Mouse (Mus musculus) G1E (cell line): ENCODE data around the gene Flvcr2. TPM values are rescaled to one million over a fixed set of nuclear protein-coding genes. Genes with fewer than 3 reads are reported as not detected.

Source experiments
- ATAC-seq: 2 replicates; pipeline ENCODE4 v1.8.0; 2016; ENCODE audit warnings: mild to moderate bottlenecking; ENCODE audit not compliant: insufficient number of reproducible peaks, poor library complexity, low FRiP score, severe bottlenecking; ENCODE audit errors: extremely low read depth
- DNase-seq: peaks from one replicate; pipeline ENCODE4 v3.0.0; 2012; ENCODE audit warnings: low spot score
- H3K27me3 ChIP-seq: 2 replicates; pipeline ENCODE4 v1.6.1; 2012; ENCODE audit warnings: mild to moderate bottlenecking, low read length, inconsistent platforms; ENCODE audit not compliant: insufficient read depth
- H3K36me3 ChIP-seq: replicated peaks from 2 replicates; pipeline ENCODE3; 2012; ENCODE audit warnings: mild to moderate bottlenecking, inconsistent platforms
- H3K4me1 ChIP-seq: 2 replicates; pipeline ENCODE4 v1.6.1; 2012; ENCODE audit warnings: low read depth, low read length, inconsistent platforms, mixed read lengths; ENCODE audit not compliant: insufficient read depth
- H3K4me3 ChIP-seq: 2 replicates; pipeline ENCODE4 v1.5.1; 2012; ENCODE audit warnings: low read depth, mild to moderate bottlenecking, inconsistent platforms, low read length, moderate library complexity, mixed read lengths
- H3K9me3 ChIP-seq: replicated peaks from 2 replicates; pipeline ENCODE4 v1.6.1; 2012; ENCODE audit warnings: inconsistent platforms
- CTCF ChIP-seq: IDR thresholded peaks from 2 replicates; pipeline ENCODE4 v1.5.1; 2012; ENCODE audit warnings: low read depth, low read length, inconsistent platforms, mixed read lengths
- GATA1 ChIP-seq: IDR thresholded peaks from 2 replicates; pipeline ENCODE4 v1.6.1; 2012; ENCODE audit warnings: borderline replicate concordance, low read length, inconsistent platforms, mixed read lengths
- GATA2 ChIP-seq: IDR thresholded peaks from 2 replicates; pipeline ENCODE4 v1.6.1; 2012; ENCODE audit warnings: low read depth, low read length, inconsistent platforms, borderline replicate concordance
- POLR2AphosphoS5 ChIP-seq: IDR thresholded peaks from 2 replicates; pipeline ENCODE4 v1.6.1; 2012; ENCODE audit warnings: low read depth, low read length, inconsistent platforms; ENCODE audit not compliant: insufficient replicate concordance
- TAL1 ChIP-seq: conservative IDR thresholded peaks from 2 replicates; pipeline ENCODE4 v1.6.1; 2012; ENCODE audit warnings: low read depth, low read length, inconsistent platforms, mixed read lengths
- polyA plus RNA-seq: library from polyadenylated mRNA; stranded (reverse); fragments of >175 nt; gene quantifications from 2 replicates; pipeline ENCODE4 v1.2.3, GENCODE M21; 2012
- total RNA-seq, 2 experiments: library from RNA; stranded (forward) in 1 of 2; stranded (reverse) in 1 of 2; fragments of 200-1000 nt in 1 of 2; fragments of >200 nt in 1 of 2; fragmentation: Nextera tagmentation in 1 of 2; gene quantifications; 2 replicates each; pipeline ENCODE4 v1.2.3; 2014 to 2017

Flvcr2 gene
- total and polyA plus RNA-seq, 3 experiments, result 0.16 TPM; not detected in 2

- Histone ChIP-seq H3K27me3 (no peaks in the 10 kb centered on the region), H3K36me3 (peaks cover 60% of the 10 kb centered on the region), H3K4me3 (peak overlapping the region; percentile 83), H3K9me3 (no peaks in the 10 kb centered on the region), H3K4me1 (peaks cover 36% of the 10 kb centered on the region)
- DNase-seq (no peak), ATAC-seq (no peak)
- TF ChIP-seq CTCF (no peak), GATA2 (no peak), POLR2AphosphoS5 (no peak), TAL1 (no peak), GATA1 (no peak)
Observed at GRCm38 (mm10) chr12:85825361-85825760, 79.0 kb downstream of the Flvcr2 start.

GRCm38 (mm10) chr12:85825822-85826221, 79.5 kb downstream of the Flvcr2 start:
- H3K36me3 ChIP-seq, result peaks cover 59% of the 10 kb centered on the region
- DNase-seq, result no peak

GRCm38 (mm10) chr12:85828856-85829255, 82.5 kb downstream of the Flvcr2 start:
- Histone ChIP-seq H3K4me3 (no peak overlapping the region), H3K9me3 (no peaks in the 10 kb centered on the region), H3K4me1 (peaks cover 9% of the 10 kb centered on the region), H3K27me3 (no peaks in the 10 kb centered on the region), H3K36me3 (peaks cover 66% of the 10 kb centered on the region)
- TF ChIP-seq GATA2 (no peak), CTCF (no peak), GATA1 (no peak), TAL1 (no peak), POLR2AphosphoS5 (no peak)
- ATAC-seq (no peak), DNase-seq (no peak)

More at GRCm38 (mm10) chr12:85825822-85826221, 79.5 kb downstream of the Flvcr2 start:
- TF ChIP-seq POLR2AphosphoS5, result no peak
- TF ChIP-seq GATA2, result no peak
- TF ChIP-seq TAL1, result no peak
- no peak for TF ChIP-seq GATA1
- no peak for TF ChIP-seq CTCF
- Histone ChIP-seq H3K4me1 (peaks cover 36% of the 10 kb centered on the region), H3K27me3 (no peaks in the 10 kb centered on the region), H3K9me3 (no peaks in the 10 kb centered on the region), H3K4me3 (peak overlapping the region; percentile 83; the same call in 1 of the 2 replicates)
- ATAC-seq, result no peak

GRCm38 (mm10) chr12:85829866-85830265, 83.5 kb downstream of the Flvcr2 start:
- no peak for ATAC-seq
- H3K27me3 ChIP-seq, result no peaks in the 10 kb centered on the region
- no peak for DNase-seq
- peaks cover 6% of the 10 kb centered on the region for H3K4me1 ChIP-seq
- no peak overlapping the region for H3K4me3 ChIP-seq
- H3K9me3 ChIP-seq, result no peaks in the 10 kb centered on the region
- TF ChIP-seq GATA1 (no peak), POLR2AphosphoS5 (no peak), GATA2 (no peak), CTCF (no peak), TAL1 (no peak)
- peaks cover 74% of the 10 kb centered on the region for H3K36me3 ChIP-seq

GRCm38 (mm10) chr12:85830691-85831090, 84.4 kb downstream of the Flvcr2 start:
- Histone ChIP-seq H3K36me3 (peaks cover 81% of the 10 kb centered on the region), H3K4me1 (peaks cover 6% of the 10 kb centered on the region), H3K4me3 (no peak overlapping the region), H3K27me3 (no peaks in the 10 kb centered on the region), H3K9me3 (no peaks in the 10 kb centered on the region)
- TF ChIP-seq CTCF (no peak), POLR2AphosphoS5 (no peak), TAL1 (no peak), GATA2 (no peak), GATA1 (no peak)
- ATAC-seq, result no peak
- DNase-seq, result no peak

- Histone ChIP-seq H3K9me3 (no peaks in the 10 kb centered on the region), H3K36me3 (peaks cover 85% of the 10 kb centered on the region)
- ATAC-seq, result no peak
Observed at GRCm38 (mm10) chr12:85834543-85834942, 88.2 kb downstream of the Flvcr2 start.

More at GRCm38 (mm10) chr12:85834543-85834942, 88.2 kb downstream of the Flvcr2 start:
- no peak for DNase-seq
- TF ChIP-seq POLR2AphosphoS5, result no peak
- TF ChIP-seq CTCF, result no peak
- no peak for TF ChIP-seq TAL1
- no peak for TF ChIP-seq GATA1
- no peak for TF ChIP-seq GATA2
- H3K4me1 ChIP-seq, result no peaks in the 10 kb centered on the region
- H3K4me3 ChIP-seq, result no peak overlapping the region
- no peaks in the 10 kb centered on the region for H3K27me3 ChIP-seq
